Mouse (Mus musculus): ENCODE measurements around the gene Chtf18.

DNA sequence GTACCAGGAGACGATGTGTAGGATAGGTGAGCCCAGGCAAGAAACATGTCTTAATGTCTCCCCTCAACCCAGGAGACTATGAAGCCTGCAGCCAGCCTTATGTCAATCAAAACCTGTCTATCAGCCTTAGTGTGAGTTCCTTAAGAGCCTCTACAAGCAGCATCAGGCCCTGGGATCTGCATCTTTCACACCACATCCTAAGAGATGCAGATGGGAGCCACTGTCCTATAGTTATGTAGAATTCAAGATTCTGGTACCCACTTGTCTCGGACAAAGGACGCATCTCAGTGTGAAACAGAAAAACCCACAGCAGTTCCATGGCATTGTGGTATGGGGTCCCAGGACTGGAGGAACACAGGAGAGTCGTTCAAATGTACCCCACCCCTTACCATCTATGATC is 27.9 kb upstream of the Chtf18 start:
- TF ChIP-seq UBTF (IDR thresholded peaks at IDR 0.05; ENCODE audit: low read depth, low read length) (no peak), ZMIZ1 (IDR thresholded peaks at IDR 0.05; ENCODE audit: low read depth, low read length) (no peak), CTCF (conservative IDR thresholded peaks at IDR 0.05 in 1 of 2, IDR thresholded peaks at IDR 0.05 in 1 of 2; ENCODE audit: low read depth in 2 of 2, low read length in 2 of 2) (no peak), CHD2 (IDR thresholded peaks at IDR 0.05; ENCODE audit: low read length) (no peak), EP300 (IDR thresholded peaks at IDR 0.05; ENCODE audit: low read length) (no peak), MEF2A (IDR thresholded peaks at IDR 0.05; ENCODE audit: borderline replicate concordance, low read depth, low read length) (no peak), POLR2A (IDR thresholded peaks at IDR 0.05; ENCODE audit: low read depth, low read length) (no peak), E2F4 (IDR thresholded peaks at IDR 0.05; ENCODE audit: insufficient replicate concordance, low read depth, low read length) (no peak), NRF1 (IDR thresholded peaks at IDR 0.05; ENCODE audit: low read depth, low read length) (no peak)

Data from CH12.LX (cell line).